Mouse (Mus musculus) liver, embryonic 15.5 days (tissue): ENCODE data around the gene Gm42517. TPM values are rescaled to one million over a fixed set of nuclear protein-coding genes. Genes with fewer than 3 reads are reported as not detected.

Experiments used
- ATAC-seq: fragments of 200-750 bp; cut with Nextera tagmentation; 2 replicates; pipeline ENCODE4 v1.8.0; 2017; ENCODE audit warnings: moderate number of reproducible peaks, mild to moderate bottlenecking, moderate library complexity; ENCODE audit not compliant: insufficient read depth
- H3K27ac ChIP-seq: fragments of 300-500 bp; sonication (generic); replicated peaks from 2 replicates; pipeline ENCODE4 v1.5.1; 2015; ENCODE audit warnings: mild to moderate bottlenecking, inconsistent platforms
- H3K27me3 ChIP-seq: fragments of 300-500 bp; sonication (generic); 2 replicates; pipeline ENCODE4 v1.6.1; 2015; ENCODE audit warnings: mild to moderate bottlenecking, inconsistent platforms
- H3K36me3 ChIP-seq: fragments of 300-500 bp; sonication (generic); replicated peaks from 2 replicates; pipeline ENCODE4 v1.6.1; 2015; ENCODE audit warnings: moderate library complexity, mild to moderate bottlenecking, inconsistent platforms
- H3K4me1 ChIP-seq: fragments of 300-500 bp; sonication (generic); replicated peaks from 2 replicates; pipeline ENCODE4 v1.6.1; 2015; ENCODE audit warnings: inconsistent platforms
- H3K4me2 ChIP-seq: fragments of 300-500 bp; sonication (generic); 2 replicates; pipeline ENCODE4 v1.6.1; 2015; ENCODE audit warnings: moderate library complexity, mild to moderate bottlenecking, inconsistent platforms
- H3K4me3 ChIP-seq: fragments of 300-500 bp; sonication (generic); replicated peaks from 2 replicates; pipeline ENCODE4 v1.5.1; 2015; ENCODE audit warnings: mild to moderate bottlenecking, inconsistent platforms
- H3K9ac ChIP-seq: fragments of 300-500 bp; sonication (generic); 2 replicates; pipeline ENCODE4 v1.6.1; 2015; ENCODE audit warnings: moderate library complexity, mild to moderate bottlenecking, inconsistent platforms
- H3K9me3 ChIP-seq: fragments of 300-500 bp; sonication (generic); replicated peaks from 2 replicates; pipeline ENCODE4 v1.6.1; 2016; ENCODE audit warnings: inconsistent platforms
- WGBS: fragments of 180-500 bp; shearing (Covaris S2); methylation state at CpG from one replicate; pipeline ENCODE4 v1.1.7; 2015; ENCODE audit warnings: mixed read lengths; ENCODE audit not compliant: insufficient replicate concordance; 5-methylcytosine and 5-hydroxymethylcytosine counted together
- polyA plus RNA-seq: library from polyadenylated mRNA; unstranded; fragments of >200 nt; fragmentation: Nextera tagmentation; extraction: Ambion mirVana; gene quantifications from 2 replicates; pipeline ENCODE4 v1.2.1, GENCODE M21; 2015

Gene Gm42517
- polyA plus RNA-seq, 1 experiment from 2014 or later, result 0.06 TPM

GRCm38 (mm10) chr5:108349511-108350148, 18.1 kb downstream of the Gm42517 start:
- Histone ChIP-seq H3K27me3 (no peaks in the 10 kb centered on the region), H3K4me1 (peaks cover 11% of the 10 kb centered on the region; the same call in 1 of the 2 replicates), H3K27ac (no peak overlapping the region), H3K9ac (no peak overlapping the region), H3K9me3 (no peaks in the 10 kb centered on the region), H3K4me2 (no peak overlapping the region), H3K4me3 (no peak overlapping the region), H3K36me3 (peaks cover 18% of the 10 kb centered on the region)
- WGBS, result 79% methylated on average over 9 of the region's 9 CpGs
- no peak for ATAC-seq

GRCm38 (mm10) chr5:108347843-108348242, 19.9 kb downstream of the Gm42517 start:
- 64% methylated on average over 6 of the region's 6 CpGs for WGBS
- Histone ChIP-seq H3K4me3 (no peak overlapping the region), H3K9me3 (no peaks in the 10 kb centered on the region), H3K27me3 (no peaks in the 10 kb centered on the region), H3K27ac (no peak overlapping the region), H3K9ac (no peak overlapping the region), H3K36me3 (peaks cover 18% of the 10 kb centered on the region), H3K4me2 (no peak overlapping the region), H3K4me1 (peaks cover 13% of the 10 kb centered on the region; the same call in 1 of the 2 replicates)
- no peak for ATAC-seq

- Histone ChIP-seq H3K27me3 (no peaks in the 10 kb centered on the region), H3K27ac (no peak overlapping the region), H3K4me2 (no peak overlapping the region), H3K36me3 (peaks cover 16% of the 10 kb centered on the region), H3K4me3 (no peak overlapping the region), H3K9me3 (no peaks in the 10 kb centered on the region), H3K9ac (no peak overlapping the region), H3K4me1 (peaks cover 13% of the 10 kb centered on the region; the same call in 1 of the 2 replicates)
- ATAC-seq, result peak; percentile 49
- WGBS, result 28% methylated on average over 10 of the region's 10 CpGs
These were observed 22.2 kb downstream of the Gm42517 start for GRCm38 (mm10) chr5:108345313-108346071.

GRCm38 (mm10) chr5:108343680-108344170, 24.0 kb downstream of the Gm42517 start:
- Histone ChIP-seq H3K9ac (no peak overlapping the region), H3K4me2 (no peak overlapping the region), H3K4me1 (peaks cover 13% of the 10 kb centered on the region; the same call in 1 of the 2 replicates), H3K27me3 (no peaks in the 10 kb centered on the region), H3K4me3 (no peak overlapping the region), H3K27ac (no peak overlapping the region), H3K36me3 (peaks cover 21% of the 10 kb centered on the region), H3K9me3 (no peaks in the 10 kb centered on the region)
- no peak for ATAC-seq
- WGBS, result 79% methylated on average over 4 of the region's 4 CpGs

DNA sequence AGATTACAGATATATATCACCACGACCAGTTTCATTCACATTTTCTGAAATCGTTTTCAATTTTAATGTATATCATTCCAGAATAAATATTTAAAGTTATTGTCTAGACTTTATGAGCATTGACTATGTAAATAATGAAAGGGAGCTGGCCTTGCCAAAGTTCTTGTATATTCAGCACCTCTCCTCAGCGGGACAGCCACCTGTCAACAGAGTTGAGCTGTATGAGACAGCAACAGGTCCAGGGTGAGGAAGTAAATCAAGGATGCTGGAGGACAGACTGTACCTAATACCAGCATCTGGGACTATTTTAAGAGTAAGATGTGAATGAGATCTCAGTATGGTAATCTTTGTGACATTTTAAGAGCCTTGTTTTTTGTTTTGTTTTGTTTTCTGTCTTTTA, 29.7 kb downstream of the Gm42517 start:
- H3K4me3 ChIP-seq, result no peak overlapping the region
- H3K27me3 ChIP-seq, result no peaks in the 10 kb centered on the region
- peaks cover 25% of the 10 kb centered on the region for H3K36me3 ChIP-seq
- no peak overlapping the region for H3K4me2 ChIP-seq
- WGBS, result 33% methylated on average over 3 of the region's 3 CpGs
- no peak for ATAC-seq
- peaks cover 7% of the 10 kb centered on the region; the same call in 1 of the 2 replicates for H3K4me1 ChIP-seq
- H3K27ac ChIP-seq, result no peak overlapping the region
- no peaks in the 10 kb centered on the region for H3K9me3 ChIP-seq
- H3K9ac ChIP-seq, result no peak overlapping the region

- no peaks in the 10 kb centered on the region for H3K9me3 ChIP-seq
- H3K36me3 ChIP-seq, result peaks cover 32% of the 10 kb centered on the region
- H3K4me2 ChIP-seq, result no peak overlapping the region
- no peaks in the 10 kb centered on the region for H3K27me3 ChIP-seq
- WGBS, result 18% methylated on average over 4 of the region's 4 CpGs
- no peak overlapping the region for H3K4me3 ChIP-seq
- H3K9ac ChIP-seq, result no peak overlapping the region
- 0 out of 2 replicates have a peak, but pooled peaks have one; percentile 37 for ATAC-seq
- H3K27ac ChIP-seq, result no peak overlapping the region
- H3K4me1 ChIP-seq, result peaks cover 7% of the 10 kb centered on the region; the same call in 1 of the 2 replicates
These were observed 30.3 kb downstream of the Gm42517 start for GRCm38 (mm10) chr5:108337385-108337784.

GRCm38 (mm10) chr5:108331051-108331450, 36.7 kb downstream of the Gm42517 start:
- Histone ChIP-seq H3K36me3 (peaks cover 38% of the 10 kb centered on the region), H3K27ac (no peak overlapping the region), H3K4me2 (no peak overlapping the region), H3K4me3 (no peak overlapping the region), H3K27me3 (no peaks in the 10 kb centered on the region), H3K9me3 (no peaks in the 10 kb centered on the region), H3K9ac (no peak overlapping the region), H3K4me1 (no peaks in the 10 kb centered on the region)
- 76% methylated on average over 1 of the region's 1 CpGs for WGBS
- ATAC-seq, result no peak

Other genes with a start within 250 kb of the Gm42517 start
- gene Tmed5, start 235.3 kb downstream of the Gm42517 start, polyA plus RNA-seq, result 18.0 and 22.1 TPM in 2 replicates
- 3.7 and 4.6 TPM in 2 replicates for gene Ccdc18, start 235.0 kb downstream of the Gm42517 start, polyA plus RNA-seq
- gene Dr1, start 99.0 kb downstream of the Gm42517 start, polyA plus RNA-seq, result 25.0 and 25.6 TPM in 2 replicates
- gene Pigg, start 55.3 kb downstream of the Gm42517 start, polyA plus RNA-seq, result 3.1 TPM in 2 replicates
- 0.12 TPM in 1 of 2 replicates, not detected in the other for gene Pde6b, start 20.5 kb upstream of the Gm42517 start, polyA plus RNA-seq
- 155 and 216 TPM in 2 replicates for gene Atp5k, start 66.5 kb upstream of the Gm42517 start, polyA plus RNA-seq
- gene Mfsd7a, start 81.0 kb upstream of the Gm42517 start, polyA plus RNA-seq, result 0.16 and 0.28 TPM in 2 replicates
- 5.3 and 5.8 TPM in 2 replicates for gene Pcgf3, start 93.3 kb upstream of the Gm42517 start, polyA plus RNA-seq
- 0.08 TPM in 1 of 2 replicates, not detected in the other for gene Cplx1, start 182.1 kb upstream of the Gm42517 start, polyA plus RNA-seq